Mouse (Mus musculus) liver, adult 2 months (tissue): ENCODE measurements around the gene Zfp11.

ENCODE experiments used
- CTCF ChIP-seq: fragments of 200-500 bp; IDR thresholded peaks from 2 replicates; pipeline ENCODE4 v1.5.1; 2011; ENCODE audit warnings: low read depth, low read length, control low read depth
- POLR2A ChIP-seq: fragments of 200-500 bp; IDR thresholded peaks from 2 replicates; pipeline ENCODE4 v1.6.1; 2011; ENCODE audit warnings: low read length, control low read depth; ENCODE audit not compliant: insufficient read depth; ENCODE audit errors: extremely low read depth

DNA sequence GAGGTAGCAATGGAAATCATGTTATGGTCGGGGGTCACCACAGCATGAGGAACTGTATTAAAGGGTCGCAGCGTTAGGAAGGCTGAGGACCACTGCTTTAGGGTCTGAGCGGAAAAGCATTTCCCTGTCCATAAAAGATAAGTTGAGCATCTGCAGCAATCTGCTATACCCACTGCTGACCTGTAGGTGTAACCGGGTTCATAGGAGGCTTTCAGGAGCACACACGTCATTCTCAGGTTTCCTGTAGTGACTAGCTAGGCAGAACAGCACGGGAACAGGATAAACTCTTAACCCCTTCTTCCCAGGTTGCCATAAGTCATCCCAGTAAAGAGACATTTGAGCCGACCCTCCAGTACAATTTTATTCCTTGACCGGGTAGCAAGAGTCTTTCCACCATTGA is 47.1 kb upstream of the Zfp11 start:
- TF ChIP-seq POLR2A (no peak), CTCF (no peak)
